Mouse (Mus musculus): ENCODE data around the gene Gcnt2.

- TF ChIP-seq EP300 (IDR thresholded peaks at IDR 0.05; ENCODE audit: low read depth) (no peak), CTCF (IDR thresholded peaks at IDR 0.05; ENCODE audit: low read depth) (no peak)
These were observed 62.8 kb downstream of the Gcnt2 start for GRCm38 (mm10) chr13:40922311-40922877.

Measured in liver, postnatal 0 days (tissue).